Mouse (Mus musculus) c-Kit-positive CD71-negative TER-119-negative erythroid progenitor cells, embryonic 14.5 days (primary cell): ENCODE data around the gene Fbxo33.

Experiments
- DNase-seq: peaks from one replicate; pipeline ENCODE4 v3.0.0-alpha.2; 2013; ENCODE audit warnings: low read depth

Fbxo33 gene

DNA sequence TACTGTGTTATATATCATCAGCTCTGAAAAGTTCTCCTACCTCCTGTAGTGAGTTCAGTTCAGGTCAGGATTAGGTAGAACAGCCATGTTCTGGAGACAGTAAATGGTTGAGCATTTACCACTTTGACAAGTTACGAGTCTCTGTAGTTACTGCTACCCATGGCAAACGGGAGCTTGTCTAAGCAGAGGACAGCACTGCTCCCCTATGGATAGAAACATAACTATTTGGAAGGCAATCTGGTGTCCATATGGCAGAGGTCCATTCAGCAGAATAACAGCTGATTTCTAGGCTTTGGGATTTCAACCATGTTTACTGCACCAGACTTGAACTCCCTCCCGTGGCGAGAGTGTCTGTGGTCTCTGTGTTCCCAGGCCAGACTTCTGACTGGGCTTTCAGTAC, 23.6 kb downstream of the Fbxo33 start:
- DNase-seq, result no peak

GRCm38 (mm10) chr12:59195065-59195464, 24.5 kb downstream of the Fbxo33 start:
- DNase-seq, result no peak

GRCm38 (mm10) chr12:59194341-59195003, 25.1 kb downstream of the Fbxo33 start:
- no peak for DNase-seq

- DNase-seq, result no peak
These were observed 25.9 kb downstream of the Fbxo33 start for GRCm38 (mm10) chr12:59193637-59194036.

DNA sequence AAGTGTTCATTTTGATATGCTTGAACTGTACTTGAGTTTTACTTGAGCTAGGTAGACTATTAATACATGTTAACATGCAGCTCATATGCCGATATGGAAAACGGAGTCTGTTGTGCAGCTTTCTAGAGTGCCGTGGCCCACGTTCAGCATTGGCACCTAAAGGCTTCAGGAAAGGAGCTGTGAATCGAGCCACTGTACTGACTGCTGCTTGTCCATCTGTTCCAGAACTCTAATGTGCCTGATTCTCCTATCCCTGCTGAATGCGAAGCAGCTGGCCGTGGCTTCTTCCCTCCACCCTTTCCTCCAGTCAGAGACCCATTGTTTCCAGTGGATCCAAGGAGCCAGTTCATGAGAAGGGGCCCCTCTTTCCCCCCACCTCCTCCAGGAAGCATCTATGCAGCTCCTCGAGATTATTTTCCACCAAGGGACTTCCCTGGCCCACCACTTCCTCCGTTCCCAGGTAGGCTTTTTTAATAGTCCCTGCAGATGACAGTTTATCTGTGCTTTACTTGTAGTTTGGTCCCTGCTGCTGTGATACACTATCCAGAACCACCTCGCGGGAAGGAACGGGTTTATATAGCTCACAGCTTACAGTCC, 31.3 kb downstream of the Fbxo33 start:
- no peak for DNase-seq

DNA sequence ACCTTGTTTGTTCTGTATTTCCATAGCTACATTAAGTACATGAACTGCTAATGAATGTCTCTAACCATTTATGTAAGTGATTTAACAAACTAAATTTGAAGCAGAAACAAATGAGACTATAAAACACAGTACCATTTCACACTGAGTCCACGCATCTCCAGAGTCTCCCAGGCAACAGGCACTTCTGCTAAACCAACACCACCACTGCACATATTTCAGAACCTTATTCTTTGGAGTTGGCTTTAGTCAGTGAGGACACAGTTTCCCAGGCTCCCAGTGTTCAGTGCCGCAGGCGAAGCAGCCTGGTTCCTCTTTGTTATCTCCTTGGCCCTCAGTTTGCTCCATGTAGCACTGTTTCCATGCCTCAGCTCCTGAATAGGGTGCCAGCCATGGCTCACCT, 41.7 kb downstream of the Fbxo33 start:
- DNase-seq, result no peak

GRCm38 (mm10) chr12:59169935-59170334, 49.6 kb downstream of the Fbxo33 start:
- no peak for DNase-seq

DNA sequence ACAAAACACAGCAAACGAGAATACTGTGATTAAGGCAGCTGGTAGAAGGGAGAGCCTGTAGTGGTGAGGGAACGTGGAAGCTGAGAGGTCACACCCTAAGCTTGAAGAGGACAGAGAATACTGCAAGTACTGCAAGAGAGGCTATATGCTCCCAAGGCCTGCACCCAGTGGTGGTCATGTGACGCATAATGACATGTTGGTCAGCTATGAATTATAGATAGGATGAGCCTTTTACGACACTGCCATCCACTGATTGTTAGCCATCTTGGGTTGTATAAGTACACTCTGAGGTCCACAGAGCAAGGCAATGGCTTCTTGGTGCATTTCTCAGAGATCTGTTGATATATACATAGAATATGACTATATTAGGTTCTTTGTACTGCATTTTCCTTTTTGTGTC, 53.0 kb downstream of the Fbxo33 start:
- no peak for DNase-seq

DNA sequence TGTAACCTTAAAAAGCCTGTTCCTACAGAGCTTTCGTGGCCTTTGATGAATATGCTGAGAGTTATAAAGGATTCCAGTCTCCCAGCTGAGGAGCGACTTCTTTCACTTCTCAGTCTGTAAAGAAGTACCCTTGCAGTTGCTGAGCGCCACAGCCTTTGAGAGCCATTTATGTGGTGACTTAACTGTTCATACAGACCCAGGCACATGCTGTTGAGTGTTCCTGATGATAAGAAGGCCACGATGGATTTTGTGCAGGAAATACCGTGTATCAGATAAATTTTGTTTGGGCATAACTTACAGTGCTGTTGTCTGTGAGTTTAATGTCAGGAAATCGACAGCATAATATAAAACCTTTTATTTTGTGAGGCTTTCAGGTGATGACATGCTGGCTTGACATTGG, 55.0 kb downstream of the Fbxo33 start:
- DNase-seq, result no peak

- DNase-seq, result no peak
These were observed 56.7 kb downstream of the Fbxo33 start for GRCm38 (mm10) chr12:59162797-59163196.

DNA sequence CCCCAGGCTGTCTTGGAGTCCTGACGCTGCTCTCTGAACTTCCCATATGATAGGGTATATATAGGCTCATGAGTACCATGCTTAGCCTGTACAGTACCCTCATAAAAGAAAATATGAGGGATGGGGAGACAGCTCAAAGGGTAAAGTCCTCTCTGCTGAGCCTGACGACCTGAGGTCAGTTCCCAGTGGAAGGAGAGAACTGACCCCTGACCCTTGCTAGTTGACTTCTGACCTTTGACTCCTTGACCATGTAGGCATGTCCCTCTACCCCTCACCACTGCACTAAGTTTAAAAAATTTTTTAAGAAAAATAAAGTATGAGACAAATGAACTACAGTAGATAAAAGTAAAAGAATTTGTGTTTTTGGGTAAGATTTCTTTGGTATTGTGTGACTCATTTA, 58.4 kb downstream of the Fbxo33 start:
- no peak for DNase-seq
